Mouse (Mus musculus) retina, postnatal 7 days (tissue): ENCODE results near the gene Krt12.

Source experiments
- DNase-seq: peaks from one replicate; pipeline ENCODE4 v3.0.0-alpha.2; 2012; ENCODE audit warnings: low read depth, low spot score

Krt12 gene

GRCm38 (mm10) chr11:99398832-99399231 lies 23.2 kb downstream of the Krt12 start:
- no peak for DNase-seq

DNA sequence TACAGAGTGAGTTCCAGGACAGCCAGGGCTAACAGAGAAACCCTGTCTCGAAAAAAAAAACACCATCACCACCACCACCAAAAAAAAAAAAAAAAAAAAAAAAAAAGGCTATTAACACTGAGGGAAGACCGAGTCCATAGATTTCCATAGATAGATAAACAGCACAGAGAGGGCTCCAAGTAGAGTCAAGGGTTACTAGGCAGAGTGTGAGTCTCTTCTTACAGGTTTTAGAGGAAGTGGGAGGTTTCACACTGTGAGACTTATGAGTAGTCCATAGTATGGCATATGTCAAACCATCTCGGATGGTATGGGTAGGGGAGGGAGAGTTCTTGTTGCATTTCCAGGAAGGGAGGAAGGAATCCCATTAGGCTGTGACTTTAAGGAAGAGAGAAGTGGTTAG lies 24.0 kb downstream of the Krt12 start:
- no peak for DNase-seq

DNA sequence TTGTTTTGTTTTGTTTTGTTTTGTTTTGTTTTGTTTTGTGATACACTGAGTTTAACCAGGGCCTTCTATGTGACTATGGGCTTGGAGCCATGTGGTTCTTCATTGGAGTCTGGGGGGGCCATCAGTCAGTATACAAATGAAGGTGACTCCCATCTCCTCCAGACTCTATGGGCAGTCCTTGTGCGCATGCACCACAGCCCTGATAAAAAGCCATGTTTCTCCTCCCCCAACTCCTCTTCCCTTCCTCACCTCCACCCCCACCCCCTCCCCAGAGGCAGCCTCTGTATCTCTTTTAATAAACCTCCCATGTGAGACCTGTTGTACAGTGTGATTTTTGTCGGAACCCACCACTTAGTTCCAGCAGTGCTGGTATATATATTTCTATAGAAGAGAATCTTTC lies 25.4 kb downstream of the Krt12 start:
- no peak for DNase-seq

GRCm38 (mm10) chr11:99396034-99396433 lies 26.0 kb downstream of the Krt12 start:
- peak; percentile 49 for DNase-seq

- DNase-seq: no peak
These were observed 29.6 kb downstream of the Krt12 start for GRCm38 (mm10) chr11:99392492-99392891.

DNA sequence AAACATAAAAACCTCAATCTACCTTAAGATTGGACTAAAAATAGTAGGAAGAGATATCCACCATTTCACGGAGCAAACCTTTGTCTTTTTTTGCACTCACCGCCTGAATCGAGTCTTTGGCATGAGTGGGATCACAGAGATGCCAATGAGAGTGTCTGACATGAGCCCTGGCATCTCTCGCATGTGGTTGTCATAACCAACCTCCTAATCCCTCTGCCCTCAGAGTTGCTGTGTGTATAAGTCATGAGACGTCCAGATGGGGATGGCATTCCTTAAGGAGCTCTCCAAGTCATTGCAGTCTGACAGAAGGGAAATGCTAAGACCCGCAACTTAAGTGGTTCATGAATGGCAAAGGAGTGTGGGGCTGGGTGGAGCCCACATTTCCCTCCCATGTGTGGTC lies 30.7 kb downstream of the Krt12 start:
- DNase-seq: no peak

DNA sequence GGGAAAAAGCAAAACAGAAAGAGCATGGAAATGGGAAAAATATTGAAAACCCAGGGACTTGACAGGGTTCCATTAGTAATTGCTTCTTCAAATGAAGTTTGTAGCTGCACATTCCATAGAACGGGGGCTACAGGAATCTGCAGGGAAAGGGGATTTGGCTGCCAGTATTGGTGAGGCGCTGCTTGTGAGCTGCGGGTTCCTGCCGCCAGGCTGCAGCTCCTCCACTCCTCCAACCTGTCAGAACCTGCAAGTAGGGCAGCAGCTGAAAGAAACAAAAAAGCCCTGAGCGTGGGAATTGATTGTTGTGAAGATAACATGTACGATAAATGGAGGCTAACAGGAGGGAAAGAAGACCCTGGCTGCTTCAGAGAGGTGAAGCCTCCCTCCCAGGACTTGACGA lies 31.2 kb downstream of the Krt12 start:
- DNase-seq: no peak

DNA sequence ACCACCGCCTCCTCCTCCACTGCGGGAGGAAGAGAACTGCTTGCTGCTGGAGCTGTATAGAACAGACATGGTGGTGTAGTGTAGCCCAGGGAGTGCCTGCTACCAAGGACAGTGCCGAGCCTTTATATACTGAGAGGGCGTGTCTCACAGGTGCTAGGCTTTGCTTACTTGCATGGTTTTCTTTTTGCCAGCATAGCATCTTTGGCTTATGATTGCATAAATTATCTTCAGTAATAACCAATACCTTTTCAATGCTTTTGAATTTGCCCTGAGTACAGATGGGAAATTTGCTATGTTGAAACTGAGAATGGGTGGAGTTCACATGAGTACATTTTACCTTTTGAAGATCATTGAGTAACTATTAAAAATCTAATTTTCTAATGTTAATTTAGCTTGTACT lies 32.8 kb downstream of the Krt12 start, which contains the start of gene Krt10:
Krt10 (minus strand) TSS at position 101 of the 400 bp plus-strand sequence.
- no peak for DNase-seq

- no peak for DNase-seq
These were observed 33.4 kb downstream of the Krt12 start for GRCm38 (mm10) chr11:99388661-99389060.

- DNase-seq: peak; percentile 73
These were observed 36.0 kb downstream of the Krt12 start for GRCm38 (mm10) chr11:99385813-99386721.

DNA sequence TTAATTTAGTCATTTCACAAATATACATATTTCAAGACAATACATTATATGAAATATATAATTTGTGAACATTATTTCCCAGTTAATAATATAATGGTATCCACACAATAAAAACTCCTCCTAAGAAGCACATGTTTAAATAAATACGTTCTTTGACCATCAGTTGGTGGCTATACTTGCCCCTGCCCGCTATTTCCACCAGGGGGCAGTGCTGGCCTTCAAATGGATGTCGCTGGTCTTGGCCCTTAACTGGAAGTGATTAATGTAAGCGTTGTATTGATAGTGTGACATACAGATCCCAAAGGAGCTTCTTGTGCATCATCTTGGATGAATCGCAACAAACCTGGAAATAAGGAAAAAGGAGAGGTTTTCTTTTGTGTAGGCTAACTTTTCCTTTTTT lies 42.5 kb downstream of the Krt12 start:
- peak; percentile 76 for DNase-seq

DNA sequence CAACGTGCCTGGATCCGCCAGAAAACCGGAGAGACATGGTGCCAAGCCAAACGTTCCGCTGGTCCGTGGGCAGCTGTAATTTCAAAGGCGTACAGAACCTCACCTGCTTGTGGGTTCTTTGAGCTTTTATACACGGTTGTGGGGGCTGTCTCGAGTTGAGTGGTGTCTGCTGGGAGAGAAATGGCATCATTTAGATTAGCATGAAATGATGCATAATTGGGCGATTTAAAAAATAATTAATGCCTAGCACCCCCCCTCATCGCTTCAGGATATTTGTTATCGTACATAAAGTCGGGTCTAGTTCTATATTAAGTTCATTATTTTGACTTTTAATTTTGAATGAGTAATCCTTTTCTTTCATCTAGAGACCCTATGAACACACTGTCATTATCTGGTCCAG lies 47.3 kb downstream of the Krt12 start, which contains the start of gene Krt28:
Krt28 (minus strand) TSS at position 101 of the 400 bp plus-strand sequence.
- no peak for DNase-seq

- DNase-seq: no peak
These were observed 52.1 kb downstream of the Krt12 start for GRCm38 (mm10) chr11:99369853-99370451.

DNA sequence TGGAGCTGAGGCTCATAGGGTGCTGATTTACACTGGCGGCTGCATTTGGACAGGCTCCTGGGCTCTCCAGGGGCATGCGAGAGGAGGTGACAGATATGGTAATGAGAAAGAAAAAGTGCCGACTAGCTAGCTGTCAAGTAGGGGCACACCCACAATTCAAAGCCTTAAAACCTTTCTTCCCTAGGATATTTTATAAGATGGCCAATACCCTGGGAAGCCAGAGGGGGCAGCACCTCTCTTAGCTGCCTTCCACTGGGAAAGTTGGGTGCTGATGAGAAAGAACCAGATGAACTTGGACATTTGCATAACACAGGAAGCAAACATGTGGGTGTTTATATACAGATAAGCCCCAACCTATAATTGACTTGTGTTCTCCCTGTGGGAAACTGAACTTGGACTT lies 52.8 kb downstream of the Krt12 start:
- no peak for DNase-seq

DNA sequence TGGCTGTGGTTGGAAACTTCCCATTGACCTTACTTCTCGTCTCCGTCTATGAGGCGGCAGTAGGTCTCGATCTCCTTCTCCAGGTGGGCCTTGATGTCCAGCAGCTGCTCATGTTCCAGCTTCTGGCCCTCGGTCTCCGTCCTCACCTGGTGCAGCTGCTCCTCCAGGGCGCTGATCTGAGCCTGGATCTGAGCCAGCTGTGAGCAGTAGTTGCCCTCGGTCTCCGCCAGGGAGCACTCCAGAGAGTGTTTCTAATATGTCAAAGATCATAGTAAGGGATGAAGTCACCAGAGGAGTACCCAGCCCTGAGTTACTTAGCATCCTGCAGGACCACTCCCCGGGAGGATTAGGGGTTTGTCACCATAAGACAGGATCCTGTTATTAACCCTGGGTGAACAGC lies 55.3 kb downstream of the Krt12 start:
- no peak for DNase-seq
